Mouse (Mus musculus) embryo, embryonic 10 days (tissue): ENCODE results near the gene Stam.
A peak's percentile ranks its signal among the peaks of the same experiment; 100 is the strongest.

Experiments used
- DNase-seq: peaks from one replicate; pipeline ENCODE4 v3.0.0-alpha.2; 2015; ENCODE audit warnings: low spot score

Stam gene

DNA sequence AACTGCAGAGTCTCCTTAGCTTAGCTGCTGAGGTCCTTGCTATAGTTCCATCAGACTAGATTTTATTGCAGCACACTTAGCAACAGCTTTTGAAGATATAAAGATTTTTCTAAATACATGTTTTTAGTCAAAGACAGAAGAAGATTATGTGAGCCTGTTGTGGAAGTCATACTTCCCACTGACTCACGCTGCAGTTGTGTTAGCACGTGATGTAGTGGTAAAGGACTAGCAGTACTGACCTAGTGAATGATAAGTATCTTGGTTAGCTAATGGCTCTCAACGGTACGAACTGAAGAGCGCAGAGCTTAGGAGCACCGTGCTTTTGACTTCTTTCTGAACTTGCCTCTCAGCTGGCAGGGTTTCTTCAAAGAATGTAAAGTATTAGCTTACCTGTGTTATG lies 52.5 kb downstream of the Stam start:
- no peak for DNase-seq

- DNase-seq, result peak; percentile 11
Measured at GRCm38 (mm10) chr2:14127629-14128028, 53.7 kb downstream of the Stam start.

DNA sequence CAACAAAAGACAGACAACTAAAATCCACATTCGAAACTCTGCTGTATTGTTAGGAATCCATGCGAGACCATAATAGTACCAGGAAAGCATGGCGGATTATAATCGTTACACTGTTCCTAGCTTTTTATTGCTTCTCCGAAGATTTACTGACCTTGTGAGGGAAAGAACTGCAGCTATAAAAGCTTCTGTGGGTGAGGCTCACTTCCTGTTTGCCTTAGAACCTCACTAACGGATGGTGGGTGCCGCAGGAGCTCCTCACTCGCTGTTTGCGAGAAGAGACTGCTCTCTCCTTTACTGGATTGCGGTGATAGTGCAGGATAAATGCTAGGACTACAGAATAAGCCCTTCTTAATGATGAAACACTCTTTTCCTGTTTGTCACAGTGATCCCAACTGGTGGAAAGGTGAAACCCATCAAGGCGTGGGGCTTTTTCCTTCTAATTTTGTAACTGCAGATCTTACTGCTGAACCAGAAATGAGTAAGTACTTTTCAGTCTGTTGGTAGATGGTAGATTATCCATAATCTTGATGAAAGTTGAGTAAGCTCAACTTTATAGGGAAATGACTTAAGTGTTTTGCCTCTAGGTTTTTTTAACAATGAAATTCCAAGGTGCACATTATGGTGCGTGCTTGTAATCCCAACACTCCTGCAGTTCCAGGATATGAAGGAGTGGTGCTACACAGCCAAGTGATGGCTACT lies 56.9 kb downstream of the Stam start:
- no peak for DNase-seq

DNA sequence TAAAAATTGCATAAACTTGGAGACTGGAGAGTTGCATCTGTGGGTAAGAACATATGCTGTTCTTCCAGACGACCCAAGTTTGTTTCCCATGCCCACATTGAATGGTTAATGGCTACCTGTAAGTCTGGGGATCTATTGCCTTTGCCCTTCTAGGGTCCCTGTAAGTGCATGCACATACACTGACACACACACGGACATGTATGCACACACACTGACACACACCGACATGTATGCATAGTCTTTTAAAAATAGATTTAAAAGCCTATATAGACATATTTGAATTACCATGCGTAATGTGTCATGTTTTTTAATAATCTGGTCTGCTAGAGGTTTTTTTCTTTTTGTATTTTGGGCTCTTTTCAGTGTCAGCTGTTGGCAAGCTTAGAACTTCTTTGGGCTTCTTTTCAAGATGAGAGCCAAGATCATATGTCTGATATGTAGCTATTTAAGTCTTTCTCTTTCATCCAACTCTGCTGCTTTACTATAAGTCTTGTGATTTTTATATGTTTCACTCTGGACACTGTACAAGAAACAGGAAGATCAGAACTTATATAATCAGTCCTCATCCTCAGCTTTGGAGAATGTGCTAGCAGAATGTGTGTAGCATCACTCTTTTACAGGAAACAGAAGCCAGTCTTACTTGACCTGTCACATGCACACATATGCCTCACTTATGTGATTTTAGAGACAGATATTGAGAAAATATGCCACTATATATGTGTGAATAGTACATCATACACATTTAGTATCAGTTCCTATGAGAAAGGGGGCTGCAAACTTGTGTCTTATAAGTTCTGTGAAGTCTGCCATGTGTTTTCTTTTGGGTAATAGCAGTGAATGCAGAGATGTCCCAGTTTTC lies 58.8 kb downstream of the Stam start:
- no peak for DNase-seq

- DNase-seq, result no peak
Measured at GRCm38 (mm10) chr2:14136906-14137305, 63.0 kb downstream of the Stam start.

GRCm38 (mm10) chr2:14139590-14139989 lies 65.7 kb downstream of the Stam start:
- no peak for DNase-seq

DNA sequence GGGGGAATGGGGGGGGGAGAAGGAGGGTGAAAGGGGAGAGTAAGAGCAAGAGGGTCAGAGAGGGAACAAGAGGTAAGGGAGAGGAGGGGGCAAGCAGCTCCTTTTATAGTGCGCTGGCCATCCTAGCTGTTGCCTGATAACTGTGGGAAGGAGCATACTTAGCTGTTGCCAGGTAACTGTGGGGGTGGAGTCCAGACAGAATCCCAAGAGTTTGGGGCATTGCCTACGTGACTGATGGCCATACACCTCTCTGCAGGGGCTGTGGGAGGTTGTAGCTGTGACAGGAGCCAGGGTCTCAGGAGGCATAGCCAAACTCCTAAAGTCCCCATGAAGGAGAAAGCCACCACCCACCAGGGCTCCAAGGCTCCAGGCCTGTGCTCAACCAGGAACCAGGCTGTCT lies 66.1 kb downstream of the Stam start:
- DNase-seq, result peak; percentile 21

DNA sequence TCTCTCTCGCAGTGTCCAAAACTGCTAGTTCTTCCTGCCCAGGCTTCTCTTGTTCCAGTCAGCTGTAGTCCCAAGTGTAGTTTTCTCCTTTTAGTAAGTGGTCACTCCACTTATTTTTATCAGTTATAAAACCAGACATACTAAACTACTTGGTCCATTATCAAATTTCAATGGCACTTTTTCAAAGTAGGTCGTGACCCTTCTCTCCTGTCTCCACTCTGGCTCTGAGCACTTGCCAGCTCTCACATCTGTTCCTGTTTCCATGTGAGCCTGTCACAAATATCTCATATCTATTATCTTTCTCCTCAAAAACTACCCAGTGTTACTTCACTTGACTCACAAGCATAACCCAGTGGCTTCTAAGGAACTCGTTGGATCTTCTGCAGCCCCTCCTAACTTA lies 71.4 kb downstream of the Stam start:
- DNase-seq, result no peak

- no peak for DNase-seq
Measured at GRCm38 (mm10) chr2:14146913-14147312, 73.0 kb downstream of the Stam start.

GRCm38 (mm10) chr2:14150829-14151228 lies 76.9 kb downstream of the Stam start:
- no peak for DNase-seq

GRCm38 (mm10) chr2:14151854-14152253 lies 78.0 kb downstream of the Stam start:
- DNase-seq, result no peak

DNA sequence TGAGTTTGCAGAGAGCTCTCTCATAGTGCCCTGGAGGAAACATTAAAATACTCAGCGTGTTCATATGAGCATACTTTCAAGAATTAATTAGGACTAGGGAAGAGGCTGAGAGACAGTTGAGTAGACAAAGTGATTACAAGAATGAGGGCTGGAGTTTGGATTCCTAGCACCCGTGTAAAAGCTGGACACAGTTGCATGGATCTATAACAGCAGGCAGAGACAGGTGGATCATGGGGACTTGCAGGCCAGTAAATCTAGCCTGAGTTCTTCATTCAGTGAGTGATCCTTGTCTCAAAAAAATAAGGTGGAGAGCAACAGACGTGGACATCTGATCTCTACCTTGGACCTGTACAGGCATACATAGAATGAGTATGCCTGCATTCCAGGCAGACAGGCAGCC lies 85.1 kb downstream of the Stam start:
- no peak for DNase-seq

DNA sequence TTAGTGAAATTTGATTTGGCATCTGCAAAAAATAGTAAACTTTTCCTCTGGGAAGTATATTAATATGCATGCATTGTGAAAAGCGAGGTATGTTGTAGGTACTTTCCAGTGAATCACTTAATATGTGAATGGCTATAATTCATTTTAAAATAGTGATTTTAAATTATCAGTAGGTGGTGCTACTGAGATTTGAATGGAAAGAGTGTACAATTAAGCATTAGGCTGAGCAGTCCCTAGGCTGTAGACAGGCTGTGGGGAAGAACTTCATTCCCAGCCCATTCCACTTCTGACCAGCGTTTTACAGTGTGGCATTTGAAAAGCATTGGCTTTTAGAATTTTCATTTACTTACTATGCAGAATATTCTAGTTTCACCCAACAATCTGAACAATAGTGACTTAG lies 85.9 kb downstream of the Stam start:
- DNase-seq, result no peak

DNA sequence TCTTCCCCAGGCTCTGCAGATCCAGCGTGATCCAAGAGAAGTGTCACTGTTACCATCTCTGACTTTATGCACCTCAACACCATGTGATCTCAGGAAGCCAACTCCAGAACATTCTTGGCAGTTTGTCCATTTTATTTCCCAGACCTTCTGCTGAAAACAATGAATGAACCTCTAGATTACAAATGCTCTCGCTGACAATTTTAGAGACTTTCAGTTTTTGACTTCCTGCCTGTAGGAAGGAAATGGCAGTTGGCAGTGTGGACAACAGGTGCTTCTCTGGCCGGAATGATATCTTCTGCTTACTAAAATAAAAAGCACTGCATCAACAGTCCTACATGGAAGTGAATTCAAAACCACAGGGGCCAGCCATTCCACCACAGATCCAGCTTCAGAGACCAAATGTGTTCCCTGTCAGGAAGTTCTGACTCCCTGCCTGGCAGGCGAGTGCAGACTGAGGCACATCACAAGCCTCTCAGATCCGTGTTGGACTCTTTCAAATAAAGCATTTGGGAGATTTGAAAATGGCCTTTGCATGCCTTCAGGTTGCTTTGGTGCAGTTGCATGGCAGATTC lies 90.6 kb downstream of the Stam start:
- DNase-seq, result no peak

GRCm38 (mm10) chr2:14165066-14165465 lies 91.2 kb downstream of the Stam start:
- DNase-seq, result no peak

- peak; percentile 11 for DNase-seq
Measured at GRCm38 (mm10) chr2:14165618-14166344, 91.9 kb downstream of the Stam start.

DNA sequence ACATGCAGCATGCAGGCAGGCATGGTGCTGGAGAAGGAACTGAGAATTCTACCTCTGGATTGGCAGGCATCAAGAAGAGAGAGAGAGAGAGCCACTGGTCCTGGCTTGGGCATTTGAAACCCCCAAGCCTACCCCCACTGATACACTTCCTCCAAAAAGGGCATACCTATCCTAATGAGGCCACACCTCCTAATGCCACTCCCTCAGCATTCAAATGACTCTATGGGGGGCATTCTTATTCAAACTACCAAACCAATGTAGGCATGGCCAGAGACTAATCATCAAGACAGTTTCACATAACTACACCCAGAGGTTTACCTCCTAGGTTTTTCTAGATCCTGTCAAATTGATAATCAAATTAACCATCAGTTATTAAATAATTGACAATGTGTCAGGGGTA lies 93.8 kb downstream of the Stam start:
- no peak for DNase-seq

DNA sequence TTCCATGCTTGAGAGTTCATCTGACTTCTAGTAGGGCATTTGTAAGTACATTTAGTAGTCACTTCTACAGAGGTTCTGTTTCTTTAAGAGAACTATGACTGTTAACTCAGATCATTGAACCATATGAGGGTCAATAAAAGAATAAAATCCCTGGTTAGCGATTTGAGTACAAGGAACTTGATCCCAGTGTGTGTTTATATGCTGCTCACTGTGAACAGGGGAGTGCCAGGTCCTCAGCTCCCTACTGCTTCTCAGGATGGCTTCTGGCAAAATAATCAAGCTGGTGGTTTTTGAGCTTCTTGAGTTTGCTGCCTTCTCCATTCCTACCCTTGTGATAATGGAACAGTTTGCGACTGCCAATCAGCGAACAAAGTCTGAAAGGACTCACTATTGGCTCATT lies 100.4 kb downstream of the Stam start, which contains the start of gene Tmem236:
Gene Tmem236, plus strand, starts transcription at position 190 of the 400 bp plus-strand sequence.
- no peak for DNase-seq

DNA sequence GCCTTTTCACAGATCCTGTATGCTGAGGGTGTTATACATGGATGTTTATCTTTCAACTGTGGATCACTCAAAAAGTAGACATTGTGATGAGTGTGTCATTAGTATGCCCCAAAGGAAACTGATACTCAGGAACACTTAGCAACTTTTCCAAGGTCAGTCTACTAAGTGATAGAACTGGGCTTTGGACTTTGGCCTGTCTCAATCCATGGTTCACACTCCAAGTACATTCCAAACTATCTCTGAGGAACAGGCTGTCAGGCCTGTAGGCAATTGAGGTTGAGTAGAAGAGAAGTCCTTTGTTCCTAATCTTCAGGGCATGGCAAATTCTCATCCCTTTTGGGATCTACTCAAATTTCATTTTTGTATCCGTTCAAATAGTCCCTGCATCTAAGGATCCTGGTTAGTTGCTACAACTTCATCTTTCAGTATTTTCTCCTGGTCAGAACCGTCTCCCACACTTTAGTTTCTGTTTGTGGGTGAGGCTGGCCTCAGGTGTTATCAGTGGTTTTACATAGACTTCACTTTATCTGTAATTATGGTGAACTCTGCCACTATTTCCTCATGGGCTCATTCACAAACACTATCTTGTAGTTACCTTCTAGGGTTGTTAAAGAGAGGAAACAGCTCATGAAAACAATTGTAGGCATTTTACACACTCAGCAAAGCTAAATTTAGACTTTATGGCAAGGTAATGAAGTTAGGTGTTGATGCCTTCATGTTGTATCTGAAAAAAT lies 102.7 kb downstream of the Stam start:
- no peak for DNase-seq

GRCm38 (mm10) chr2:14184375-14184774 lies 110.5 kb downstream of the Stam start:
- no peak for DNase-seq

DNA sequence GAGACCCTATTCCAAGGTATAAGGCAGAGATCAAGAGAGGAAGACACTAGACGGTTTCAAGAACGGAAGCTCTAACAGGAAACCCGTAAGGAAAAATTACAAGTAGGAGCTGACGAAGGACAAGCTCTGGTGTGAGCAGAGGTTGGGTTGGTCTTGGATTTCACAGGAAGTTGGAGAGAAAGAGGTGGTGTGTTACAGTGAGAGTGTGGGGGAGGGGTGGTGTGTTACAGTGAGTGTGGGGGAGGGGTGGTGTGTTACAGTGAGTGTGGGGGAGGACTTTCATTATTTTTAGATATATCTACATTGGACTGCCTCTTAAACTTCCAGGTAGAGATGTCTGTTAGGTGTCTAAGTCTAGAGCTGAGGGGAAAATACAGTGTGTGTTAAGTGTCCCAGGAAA lies 116.8 kb downstream of the Stam start:
- no peak for DNase-seq

DNA sequence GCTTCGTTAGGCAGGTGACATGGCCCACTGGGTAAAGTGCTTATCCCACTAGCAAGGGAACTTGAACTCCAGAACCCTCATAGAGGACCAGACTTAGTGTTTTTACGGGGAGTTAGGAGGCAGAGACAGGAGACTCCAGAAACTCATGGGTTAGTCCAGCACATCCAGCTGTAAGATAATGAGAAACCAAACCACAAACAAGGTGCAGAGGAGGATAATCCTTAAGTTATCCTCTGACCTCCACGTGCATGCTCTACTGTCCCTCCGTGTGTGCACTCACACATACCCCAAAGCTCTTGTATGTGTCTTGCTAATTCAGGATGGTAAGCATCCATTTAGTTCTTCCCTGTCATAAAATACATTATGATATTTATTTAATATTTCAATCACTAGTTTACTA lies 117.7 kb downstream of the Stam start:
- no peak for DNase-seq
